Comparison of ENCODE assay signal across 22 mouse cellular contexts in the genomic region with DNA sequence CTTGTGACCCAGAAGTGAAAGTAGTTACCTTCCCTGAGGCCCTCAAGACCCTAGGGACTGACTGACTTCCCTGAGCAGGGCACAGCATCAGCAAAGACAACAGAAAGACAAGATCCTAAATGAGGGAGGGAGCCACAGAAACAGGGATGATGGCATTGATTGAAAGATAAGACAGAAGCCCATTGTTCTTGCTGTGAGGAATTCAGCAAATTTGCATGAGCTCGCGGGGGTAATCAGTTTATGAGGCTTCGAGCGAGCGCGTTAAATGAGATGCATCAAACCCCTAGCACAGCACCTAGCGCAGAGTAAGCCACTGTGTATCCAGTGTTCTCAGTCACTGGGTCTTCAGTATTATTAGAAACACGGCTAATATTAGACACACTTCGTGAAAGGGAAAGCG.
DNase-seq lines count a peak whose midpoint lies in the region; ATAC-seq lines count a peak whose summit lies in the region.
"Had no signal": no experiment of that assay in that cellular context is flagged by ENCODE, and none has a peak within 500 bp of the region (broad histone marks: within the 10 kb centered on the region; RNA-seq: fewer than 3 reads in every experiment).

No protein-coding gene starts in this region.

- H3K9ac ChIP-seq in forebrain, embryonic 15.5 days (replicated peaks), result no peak overlapping the region
- no peak overlapping the region for H3K9ac ChIP-seq in forebrain, embryonic 14.5 days (ENCODE audit: low read length)
- H3K9ac ChIP-seq: embryonic facial prominence, embryonic 12.5 days had no signal

- H3K4me1 ChIP-seq in forebrain, embryonic 15.5 days, result peaks cover 18% of the 10 kb centered on the region
- peaks cover 15% of the 10 kb centered on the region for H3K4me1 ChIP-seq in forebrain, embryonic 14.5 days (ENCODE audit: control insufficient read depth, insufficient read depth, low read length)

- ATAC-seq in forebrain, embryonic 15.5 days (replicated peaks), result no peak
- no peak for ATAC-seq in forebrain, embryonic 14.5 days
- ATAC-seq: activated CD4-positive, CD25-positive, alpha-beta regulatory T cell, adult 4 months; CD4-positive, CD25-positive, alpha-beta regulatory T cell, adult 4 months; forebrain, embryonic 16.5 days; Patski had no signal

- H3K36me3 ChIP-seq in forebrain, embryonic 15.5 days, result no peaks in the 10 kb centered on the region
- H3K36me3 ChIP-seq in forebrain, embryonic 14.5 days (ENCODE audit: control insufficient read depth, insufficient read depth, low read length), result no peaks in the 10 kb centered on the region
- H3K36me3 ChIP-seq: embryonic facial prominence, embryonic 10.5 days; embryonic facial prominence, embryonic 12.5 days; G1E had no signal

- H3K9me3 ChIP-seq in forebrain, embryonic 15.5 days, result no peaks in the 10 kb centered on the region
- H3K9me3 ChIP-seq in forebrain, embryonic 14.5 days (replicated peaks; ENCODE audit: control insufficient read depth, low read length), result no peaks in the 10 kb centered on the region
- H3K9me3 ChIP-seq: embryonic facial prominence, embryonic 10.5 days; embryonic facial prominence, embryonic 12.5 days had no signal

- no peak for DNase-seq in forebrain, embryonic 14.5 days (ENCODE audit: low spot score)
- peak; percentile 54 for DNase-seq in retina, postnatal 1 day
- no peak for DNase-seq in retina, embryonic 14.5 days (ENCODE audit: low spot score)
- DNase-seq in R1 (ENCODE audit: low read depth, low spot score), result peak; percentile 71
- DNase-seq in T-cell, adult 2 months (ENCODE audit: low spot score), result no peak
- DNase-seq: adrenal gland, adult 8-10 months; adrenal gland, postnatal 14 days; adrenal gland, postnatal 36 days; B cell, adult 2 months; cerebellum, adult 11-12 months; cerebellum, adult 2 months; cerebellum, adult 9-10 months; cerebellum, postnatal 10 days; cerebellum, postnatal 25 days had no signal

- no peak overlapping the region for H3K4me2 ChIP-seq in forebrain, embryonic 15.5 days (replicated peaks)
- H3K4me2 ChIP-seq in forebrain, embryonic 14.5 days (ENCODE audit: low read length), result no peak overlapping the region
- H3K4me2 ChIP-seq: embryonic facial prominence, embryonic 12.5 days had no signal

- WGBS in forebrain, embryonic 15.5 days, result 24% methylated on average over 10 of the region's 10 CpGs
- WGBS in forebrain, embryonic 14.5 days, result 29% methylated on average over 10 of the region's 10 CpGs

- H3K27me3 ChIP-seq in forebrain, embryonic 15.5 days, result no peaks in the 10 kb centered on the region
- no peaks in the 10 kb centered on the region for H3K27me3 ChIP-seq in forebrain, embryonic 14.5 days (replicated peaks; ENCODE audit: control insufficient read depth, insufficient read depth, low read length)
- H3K27me3 ChIP-seq: Patski had no signal

- no peak overlapping the region for H3K4me3 ChIP-seq in forebrain, embryonic 15.5 days
- H3K4me3 ChIP-seq in forebrain, embryonic 14.5 days (ENCODE audit: low read depth, low read length), result no peak overlapping the region
- H3K4me3 ChIP-seq: embryonic facial prominence, embryonic 10.5 days; embryonic facial prominence, embryonic 12.5 days had no signal

- peak overlapping the region; percentile 24; the same call in 1 of the 2 replicates for H3K27ac ChIP-seq in forebrain, embryonic 15.5 days (replicated peaks)
- H3K27ac ChIP-seq in forebrain, embryonic 14.5 days (ENCODE audit: low read depth, low read length), result no peak overlapping the region
- H3K27ac ChIP-seq: embryonic facial prominence, embryonic 10.5 days; embryonic facial prominence, embryonic 12.5 days had no signal

Comparison
In these comparisons a context has a peak if more than half of its experiments do, and no peak if none do; other contexts are left out.
1. DNase-seq: peak in retina, postnatal 1 day (single experiment) and R1 (single experiment); none in forebrain, embryonic 14.5 days (single experiment), retina, embryonic 14.5 days (single experiment) and T-cell, adult 2 months (single experiment).